Mouse (Mus musculus) ovary, postnatal 10 days (tissue): ENCODE data around the gene Snrnp25.
A peak's percentile ranks its signal among the peaks of the same experiment; 100 is the strongest.

Experiments used
- DNase-seq: peaks from one replicate; pipeline ENCODE4 v3.0.0; 2022; ENCODE audit warnings: low spot score

Gene Snrnp25

GRCm38 (mm10) chr11:32205058-32205873 is at the start of gene Snrnp25:
TSS of gene Snrnp25 (plus strand) at chr11:32205415.
- DNase-seq = peak; percentile 87

DNA sequence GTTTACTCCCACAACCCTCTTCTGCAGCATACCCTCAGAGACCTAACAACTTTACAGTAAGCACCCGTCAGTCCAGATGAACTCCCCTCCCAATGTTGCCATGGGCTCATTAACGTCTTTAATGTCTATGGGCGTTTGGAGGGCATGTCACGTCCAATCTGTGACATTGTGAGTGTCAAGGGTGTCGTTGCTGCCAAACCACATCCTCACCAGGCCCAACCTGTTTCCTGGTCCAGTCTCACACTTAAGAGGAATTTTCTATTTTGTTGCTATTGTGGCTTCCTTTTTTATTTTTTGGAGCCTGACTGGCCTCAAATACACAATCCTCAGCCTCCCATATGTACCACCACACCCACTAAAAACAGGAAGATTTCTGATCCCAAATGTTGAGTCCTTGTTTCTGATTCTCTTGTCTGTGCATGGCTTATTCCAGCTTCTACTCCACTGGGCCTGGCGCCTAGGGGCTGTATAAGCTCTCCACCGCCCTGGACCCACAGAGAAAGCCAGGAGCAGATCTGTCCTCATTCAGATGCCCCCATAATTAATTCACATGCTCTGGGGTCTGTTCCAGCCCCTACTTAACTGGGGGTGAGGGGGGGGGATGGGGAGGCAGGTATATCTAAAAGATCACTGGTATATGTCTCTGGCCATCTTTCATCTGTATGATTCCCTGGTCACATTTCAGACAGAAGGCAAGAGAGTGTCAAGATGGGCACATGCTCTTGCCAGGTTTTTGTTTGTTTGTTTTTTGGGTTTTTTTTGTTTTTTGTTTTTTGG is 48.2 kb upstream of the Snrnp25 start:
- DNase-seq = no peak

GRCm38 (mm10) chr11:32157791-32158594 is 47.2 kb upstream of the Snrnp25 start:
- no peak for DNase-seq

- DNase-seq = no peak
These were observed 46.0 kb upstream of the Snrnp25 start for GRCm38 (mm10) chr11:32159176-32159575.

DNA sequence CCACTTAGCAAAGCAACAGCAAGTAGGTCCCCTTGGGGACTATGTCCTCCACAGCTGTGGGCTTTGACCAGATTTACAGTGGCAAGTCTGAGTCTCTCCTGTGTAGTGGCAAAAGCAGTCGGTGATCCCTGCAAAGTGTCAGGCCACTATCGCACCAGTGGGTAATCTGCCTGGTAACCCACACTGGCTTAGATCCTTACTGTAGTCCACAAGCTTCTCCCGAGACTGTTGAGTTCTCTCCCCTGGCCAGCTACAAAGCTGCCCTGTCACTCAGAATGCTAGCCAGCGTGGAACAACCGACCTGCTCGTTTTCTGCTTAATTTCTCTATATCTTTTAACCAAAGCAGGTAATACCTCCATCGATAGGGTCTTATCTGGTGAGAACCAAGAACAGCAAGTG is 44.9 kb upstream of the Snrnp25 start:
- no peak for DNase-seq

DNA sequence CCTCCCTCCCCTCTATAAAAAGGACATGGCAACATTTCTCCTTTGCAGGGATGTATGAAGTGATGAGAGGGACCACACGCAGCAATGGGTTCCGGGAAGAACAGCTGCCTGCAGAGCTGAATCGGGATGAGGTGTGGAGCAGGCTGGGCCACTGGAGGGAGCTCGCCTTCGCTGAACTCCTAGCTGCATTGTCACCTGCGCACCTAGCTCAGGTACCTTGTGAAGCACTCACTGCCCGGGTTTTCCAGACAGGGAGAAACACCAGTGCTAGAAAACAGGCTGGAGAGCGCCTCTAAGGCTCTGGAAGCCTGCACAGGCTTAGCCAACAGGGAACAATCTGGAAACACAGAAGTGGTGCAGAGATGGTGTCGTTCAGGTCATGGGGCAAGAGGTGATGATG is 43.7 kb upstream of the Snrnp25 start:
- no peak for DNase-seq

GRCm38 (mm10) chr11:32161922-32162804 is 43.1 kb upstream of the Snrnp25 start:
- peak; percentile 45 for DNase-seq

- DNase-seq = no peak
These were observed 38.5 kb upstream of the Snrnp25 start for GRCm38 (mm10) chr11:32166683-32167082.

- DNase-seq = no peak
These were observed 26.7 kb upstream of the Snrnp25 start for GRCm38 (mm10) chr11:32178506-32178905.

DNA sequence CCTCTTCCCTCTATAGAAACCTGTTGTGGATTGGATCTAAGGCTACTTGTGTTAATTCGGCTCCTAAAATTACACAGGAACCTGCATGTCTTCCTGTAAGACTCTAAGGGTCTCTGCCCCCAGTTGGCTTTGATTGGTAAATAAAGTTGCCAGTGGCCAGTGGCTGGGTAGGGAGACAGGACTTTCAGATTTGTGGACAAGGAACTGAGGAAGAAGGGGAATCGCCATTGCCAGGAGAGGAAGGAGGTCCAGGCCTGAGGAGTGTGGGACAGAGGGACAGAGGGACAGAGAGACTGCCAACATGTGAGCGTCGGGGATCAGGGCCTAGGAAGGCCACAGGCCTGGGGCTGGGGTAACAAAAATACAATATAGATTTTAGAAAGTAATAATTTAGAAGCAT is 24.0 kb upstream of the Snrnp25 start:
- DNase-seq = no peak

- DNase-seq = peak; percentile 77
These were observed 23.0 kb upstream of the Snrnp25 start for GRCm38 (mm10) chr11:32181973-32182868.

- no peak for DNase-seq
These were observed 20.7 kb upstream of the Snrnp25 start for GRCm38 (mm10) chr11:32184469-32184868.

DNA sequence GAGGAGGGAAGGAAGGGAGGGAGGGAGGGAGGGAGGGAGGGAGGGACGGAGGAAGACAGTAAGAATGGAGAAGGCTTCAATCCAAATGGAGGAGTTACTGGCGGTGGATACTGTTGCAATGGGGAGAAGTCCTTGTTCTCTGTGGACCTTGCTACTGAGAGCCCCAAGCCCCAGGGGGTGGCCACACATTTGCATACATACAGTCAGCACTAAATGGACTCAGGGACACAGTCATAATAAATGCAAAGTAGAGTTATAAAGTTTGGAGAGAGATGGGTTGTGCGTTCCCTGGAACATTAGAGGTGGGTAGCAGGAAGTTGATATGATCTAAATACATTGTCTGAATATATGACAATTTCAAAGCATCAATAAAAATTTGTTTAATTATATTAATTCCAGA is 19.2 kb upstream of the Snrnp25 start:
- DNase-seq = no peak

DNA sequence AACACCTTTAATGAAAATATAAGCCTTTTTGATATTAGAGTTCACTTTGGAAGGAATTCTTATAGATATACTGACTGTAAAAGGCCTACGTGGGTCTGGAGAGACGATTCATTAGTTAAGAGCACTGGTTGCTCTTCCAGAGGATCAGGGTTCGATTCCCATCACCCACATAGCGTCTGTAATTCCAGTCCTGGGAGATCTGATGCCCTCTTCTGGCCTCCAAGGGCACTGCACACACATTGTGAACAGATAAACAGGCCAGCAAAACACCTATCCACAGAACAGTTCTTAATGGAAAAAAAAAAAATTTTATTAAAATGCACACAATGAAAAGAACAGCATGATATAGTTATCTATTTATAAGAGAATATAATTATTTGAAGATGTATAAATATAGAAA is 18.0 kb upstream of the Snrnp25 start:
- DNase-seq = no peak

- DNase-seq = no peak
These were observed 16.3 kb upstream of the Snrnp25 start for GRCm38 (mm10) chr11:32188881-32189280.

DNA sequence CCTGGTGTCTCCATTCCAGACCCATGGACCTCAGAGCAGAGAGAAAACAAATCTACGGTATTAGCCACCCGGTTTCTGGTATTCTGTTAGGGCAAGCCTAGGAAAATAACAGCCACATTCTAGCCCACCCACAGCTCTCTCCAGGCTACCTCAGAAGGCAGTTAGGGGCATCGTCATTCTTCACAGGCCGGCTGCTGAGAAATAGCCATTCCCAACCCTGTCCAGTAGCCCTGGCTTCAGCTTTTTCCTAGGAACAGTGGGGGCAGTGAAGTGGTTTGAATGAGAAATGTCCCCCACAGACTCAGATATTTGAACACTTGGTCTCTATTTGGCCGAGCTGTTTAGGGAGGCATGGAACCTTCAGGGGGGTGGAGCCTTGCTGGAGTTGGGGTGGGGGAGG is 15.8 kb upstream of the Snrnp25 start:
- DNase-seq = no peak

DNA sequence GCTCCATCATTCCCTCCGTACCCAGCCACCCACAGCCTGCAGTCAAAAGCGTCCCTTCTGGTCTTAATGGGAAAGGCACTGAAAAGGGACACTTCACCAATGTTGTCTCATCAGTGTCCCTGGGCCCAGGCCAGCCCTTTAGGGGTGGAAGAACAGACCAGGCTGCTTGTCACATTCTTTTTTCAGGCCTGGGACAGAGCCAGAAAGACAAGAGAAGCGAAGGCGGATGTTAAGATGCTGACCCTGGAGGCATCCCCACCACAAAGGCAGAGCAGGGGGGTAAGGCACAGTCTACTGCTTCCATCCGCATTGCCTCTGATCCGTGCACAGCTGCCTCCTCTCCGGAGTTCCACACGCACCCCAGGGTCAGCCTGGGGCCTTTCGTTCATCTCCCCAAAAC is 15.1 kb upstream of the Snrnp25 start:
- DNase-seq = no peak

DNA sequence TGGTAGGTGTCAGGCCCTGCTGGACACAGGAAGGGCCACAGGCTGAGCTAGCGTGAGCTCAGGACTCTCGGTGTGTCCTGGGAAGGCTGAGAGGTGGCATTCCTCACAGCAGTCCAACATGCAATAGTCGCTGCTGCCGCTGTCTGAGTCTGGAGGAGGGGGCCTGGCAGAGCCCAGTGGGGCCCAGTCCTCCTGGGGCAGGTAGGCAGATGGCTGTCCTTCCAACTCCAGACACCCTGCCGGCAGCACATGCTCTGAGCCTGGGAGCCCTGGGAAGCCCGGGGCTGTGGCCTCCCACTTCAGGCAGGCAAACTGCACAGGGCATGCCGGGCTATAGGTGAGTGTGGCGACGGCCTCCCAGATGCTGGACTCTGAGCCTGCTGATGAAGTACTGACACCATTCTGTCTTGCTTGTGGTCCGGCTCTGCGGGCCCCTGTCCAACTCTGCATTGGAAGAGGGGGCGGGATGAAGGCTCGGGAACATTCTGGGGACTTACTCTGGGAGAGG is 14.6 kb upstream of the Snrnp25 start:
- DNase-seq = no peak

- DNase-seq = no peak
These were observed 12.1 kb upstream of the Snrnp25 start for GRCm38 (mm10) chr11:32193156-32193555.

DNA sequence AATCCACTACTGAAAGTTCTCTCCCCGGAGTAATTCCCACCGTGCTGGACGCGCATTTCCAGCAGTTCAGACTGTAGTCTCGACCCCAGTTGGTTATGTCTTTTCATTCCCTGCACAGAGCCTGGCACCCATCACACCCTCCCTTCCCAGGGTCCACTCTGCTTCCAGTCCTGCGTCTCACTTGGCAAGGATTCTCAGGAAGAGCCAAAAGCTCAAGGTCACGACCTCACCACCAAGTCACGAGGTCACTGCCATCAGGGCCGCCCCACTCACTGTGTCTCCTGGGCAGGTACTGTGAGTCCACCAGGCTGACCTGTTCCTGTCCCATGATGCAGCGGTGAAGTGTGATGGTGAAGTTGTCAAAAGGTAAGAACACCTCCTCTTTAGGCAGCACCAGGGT is 11.1 kb upstream of the Snrnp25 start:
- no peak for DNase-seq
